Mouse (Mus musculus) ES-Bruce4 (cell line): ENCODE measurements at regions not wholly inside any gene's neighbourhood (a gene's known extent, or its start where the extent isn't known, plus 50 kb on each side); places are given as distances from the start of the nearest gene placed in this dataset.

Experiments
- H3K27ac ChIP-seq: 2 replicates; pipeline ENCODE4 v1.5.1; 2012; ENCODE audit warnings: low read length, inconsistent platforms; ENCODE audit not compliant: insufficient read depth
- H3K27me3 ChIP-seq: 2 replicates; pipeline ENCODE4 v1.6.1; 2012; ENCODE audit warnings: mild to moderate bottlenecking, low read length, inconsistent platforms; ENCODE audit not compliant: control insufficient read depth, poor library complexity, insufficient read depth, severe bottlenecking
- H3K36me3 ChIP-seq: 2 replicates; pipeline ENCODE4 v1.6.1; 2012; ENCODE audit warnings: inconsistent platforms, mild to moderate bottlenecking, low read length, moderate library complexity; ENCODE audit not compliant: control insufficient read depth, poor library complexity, insufficient read depth, severe bottlenecking
- H3K4me1 ChIP-seq: one replicate; pipeline ENCODE4 v1.8.1; 2011; ENCODE audit warnings: low read length; ENCODE audit not compliant: control insufficient read depth, insufficient read depth
- H3K4me3 ChIP-seq: 2 replicates; pipeline ENCODE4 v1.5.1; 2011; ENCODE audit warnings: low read depth, mild to moderate bottlenecking, low read length
- H3K9ac ChIP-seq: 2 replicates; pipeline ENCODE4 v1.6.1; 2012; ENCODE audit warnings: low read depth, mild to moderate bottlenecking, inconsistent platforms; ENCODE audit not compliant: poor library complexity, severe bottlenecking
- H3K9me3 ChIP-seq: replicated peaks from 2 replicates; pipeline ENCODE4 v1.6.1; 2012; ENCODE audit warnings: mild to moderate bottlenecking, low read length, inconsistent platforms; ENCODE audit not compliant: control insufficient read depth, poor library complexity, insufficient read depth, severe bottlenecking
- CTCF ChIP-seq: IDR thresholded peaks from one replicate; pipeline ENCODE4 v1.8.1; 2011; ENCODE audit warnings: low read depth, low read length
- EP300 ChIP-seq: IDR thresholded peaks from 2 replicates; pipeline ENCODE4 v1.6.1; 2011; ENCODE audit warnings: low read depth, low read length; ENCODE audit not compliant: insufficient read depth
- POLR2A ChIP-seq: IDR thresholded peaks from one replicate; pipeline ENCODE4 v1.8.1; 2011; ENCODE audit warnings: low read length; ENCODE audit not compliant: insufficient read depth

- no peaks in the 10 kb centered on the region for H3K36me3 ChIP-seq
- no peaks in the 10 kb centered on the region for H3K4me1 ChIP-seq
- no peak overlapping the region for H3K4me3 ChIP-seq
- no peak overlapping the region for H3K9ac ChIP-seq
- no peak overlapping the region for H3K27ac ChIP-seq
- no peaks in the 10 kb centered on the region for H3K9me3 ChIP-seq
- TF ChIP-seq CTCF (no peak), POLR2A (no peak), EP300 (no peak)
- H3K27me3 ChIP-seq, result no peaks in the 10 kb centered on the region
These were observed 66.4 kb downstream of the Xrcc2 start for GRCm38 (mm10) chr5:25639187-25639586.

- Histone ChIP-seq H3K4me3 (no peak overlapping the region), H3K4me1 (no peaks in the 10 kb centered on the region), H3K27ac (no peak overlapping the region), H3K27me3 (no peaks in the 10 kb centered on the region), H3K9ac (no peak overlapping the region), H3K36me3 (no peaks in the 10 kb centered on the region), H3K9me3 (no peaks in the 10 kb centered on the region)
- TF ChIP-seq CTCF (no peak), EP300 (no peak), POLR2A (no peak)
These were observed 67.5 kb downstream of the Xrcc2 start for GRCm38 (mm10) chr5:25638097-25638496.

DNA sequence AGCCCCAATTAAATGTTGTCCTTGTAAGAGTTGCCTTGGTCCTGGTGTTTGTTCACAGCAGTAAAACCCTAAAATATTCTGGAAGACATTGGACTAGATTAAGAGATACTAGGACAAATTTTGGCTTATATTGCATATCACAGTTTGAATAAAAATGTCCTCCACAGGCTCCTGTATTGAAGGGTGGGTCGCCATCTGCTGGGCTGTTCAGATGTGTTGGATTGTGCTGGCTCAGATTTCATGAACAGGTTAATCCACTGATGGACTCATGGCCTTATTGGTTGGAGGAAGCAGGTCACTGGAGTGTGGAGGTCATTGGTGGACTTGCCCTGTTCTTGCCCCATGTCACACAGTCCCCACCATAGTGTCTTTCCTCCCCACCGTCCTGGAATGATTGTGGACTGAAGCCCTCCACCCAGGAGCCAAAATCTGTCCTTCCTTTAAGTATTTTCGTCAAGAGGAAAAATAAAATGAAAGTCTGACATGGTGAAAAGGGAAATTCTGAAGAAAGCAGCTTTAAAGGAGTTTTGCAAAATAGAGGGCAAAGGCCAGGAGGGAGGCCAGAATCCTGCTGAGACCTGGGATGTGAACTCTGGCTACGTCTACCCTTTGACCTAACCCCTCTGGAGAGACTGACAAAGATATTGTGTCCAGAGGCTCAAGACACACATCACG is 72.6 kb downstream of the Xrcc2 start:
- Histone ChIP-seq H3K9me3 (no peaks in the 10 kb centered on the region), H3K4me1 (no peaks in the 10 kb centered on the region), H3K27ac (no peak overlapping the region), H3K27me3 (no peaks in the 10 kb centered on the region), H3K36me3 (no peaks in the 10 kb centered on the region), H3K4me3 (no peak overlapping the region), H3K9ac (no peak overlapping the region)
- no peak for TF ChIP-seq EP300
- TF ChIP-seq CTCF, result no peak
- no peak for TF ChIP-seq POLR2A

GRCm38 (mm10) chr5:25629731-25630130 is 75.9 kb downstream of the Xrcc2 start:
- Histone ChIP-seq H3K4me1 (no peaks in the 10 kb centered on the region), H3K9me3 (no peaks in the 10 kb centered on the region), H3K9ac (no peak overlapping the region), H3K27me3 (no peaks in the 10 kb centered on the region), H3K4me3 (no peak overlapping the region), H3K27ac (no peak overlapping the region), H3K36me3 (no peaks in the 10 kb centered on the region)
- TF ChIP-seq CTCF (no peak), POLR2A (no peak), EP300 (no peak)

DNA sequence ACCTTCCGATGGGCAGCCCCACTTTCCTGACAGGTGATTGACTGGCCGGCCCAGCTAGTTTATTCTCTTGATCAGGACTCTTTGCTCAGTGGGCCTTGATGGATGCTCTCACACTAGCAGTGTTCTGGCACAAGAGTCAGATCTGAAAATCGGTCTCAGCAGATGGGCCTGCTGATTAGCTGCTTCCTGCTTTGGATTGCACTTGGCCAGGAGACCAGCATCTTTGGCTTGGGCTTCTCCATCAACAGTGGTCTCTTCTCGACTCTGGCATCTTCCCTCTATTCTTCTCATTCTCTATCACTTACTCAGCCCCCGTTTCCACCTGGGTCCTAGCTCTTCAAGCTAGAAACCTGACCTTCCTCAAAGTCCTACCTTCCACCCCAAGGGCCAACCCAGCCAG is 77.1 kb downstream of the Xrcc2 start:
- H3K9me3 ChIP-seq, result no peaks in the 10 kb centered on the region
- H3K4me1 ChIP-seq, result no peaks in the 10 kb centered on the region
- H3K27me3 ChIP-seq, result no peaks in the 10 kb centered on the region
- no peak overlapping the region for H3K9ac ChIP-seq
- H3K4me3 ChIP-seq, result no peak overlapping the region
- no peaks in the 10 kb centered on the region for H3K36me3 ChIP-seq
- H3K27ac ChIP-seq, result no peak overlapping the region
- no peak for TF ChIP-seq CTCF
- no peak for TF ChIP-seq EP300
- no peak for TF ChIP-seq POLR2A

DNA sequence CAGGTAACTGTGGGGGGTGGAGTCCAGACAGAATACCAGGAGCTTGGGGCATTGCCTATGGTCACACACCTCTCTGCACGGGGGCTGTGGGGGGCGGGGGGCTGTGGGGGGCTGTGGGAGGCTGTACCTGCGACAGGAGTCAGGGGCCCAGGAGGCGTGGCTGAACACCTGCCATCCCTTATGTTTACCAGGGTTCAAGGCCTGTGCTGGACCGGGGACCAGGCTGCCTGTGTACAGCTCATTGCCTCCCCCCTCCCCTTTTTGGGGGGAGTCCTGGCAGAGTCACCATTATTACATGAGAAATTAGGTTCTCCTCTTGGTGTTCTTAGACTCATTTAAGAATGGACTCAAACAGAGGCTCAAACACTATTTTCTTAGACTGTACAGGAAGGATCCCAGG is 78.5 kb downstream of the Xrcc2 start:
- Histone ChIP-seq H3K9me3 (no peaks in the 10 kb centered on the region), H3K4me3 (no peak overlapping the region), H3K27ac (no peak overlapping the region), H3K4me1 (no peaks in the 10 kb centered on the region), H3K9ac (no peak overlapping the region), H3K36me3 (no peaks in the 10 kb centered on the region), H3K27me3 (no peaks in the 10 kb centered on the region)
- no peak for TF ChIP-seq POLR2A
- no peak for TF ChIP-seq EP300
- TF ChIP-seq CTCF, result no peak
